In genomic region chr4:52341245-52341644, GRCm38 (mm10) we compare ENCODE assay signal across 25 mouse cellular contexts.
"Had no signal": no experiment of that assay in that cellular context is flagged by ENCODE, and none has a peak within 500 bp of the region (broad histone marks: within the 10 kb centered on the region; RNA-seq: fewer than 3 reads in every experiment).

No protein-coding gene starts in this region.

- H3K36me3 ChIP-seq: heart, embryonic 13.5 days; heart, embryonic 15.5 days; hindbrain, embryonic 13.5 days; hindbrain, embryonic 15.5 days; limb, embryonic 10.5 days; limb, embryonic 12.5 days; liver, embryonic 13.5 days; liver, embryonic 15.5 days had no signal

- H3K4me3 ChIP-seq: heart, adult 2 months; heart, embryonic 13.5 days; heart, embryonic 15.5 days; hindbrain, embryonic 13.5 days; hindbrain, embryonic 15.5 days; limb, embryonic 10.5 days; limb, embryonic 12.5 days; liver, embryonic 13.5 days; liver, embryonic 15.5 days had no signal

- ATAC-seq: hindbrain, postnatal 0 days; intestine, postnatal 0 days; liver, postnatal 0 days had no signal

- H3K4me1 ChIP-seq: heart, embryonic 13.5 days; heart, embryonic 15.5 days; hindbrain, embryonic 13.5 days; hindbrain, embryonic 15.5 days; limb, embryonic 10.5 days; limb, embryonic 12.5 days; liver, embryonic 13.5 days; liver, embryonic 15.5 days had no signal

- H3K4me2 ChIP-seq: heart, embryonic 11.5 days; heart, embryonic 13.5 days; heart, embryonic 15.5 days; hindbrain, embryonic 13.5 days; hindbrain, embryonic 15.5 days; limb, embryonic 12.5 days; liver, embryonic 11.5 days; liver, embryonic 13.5 days; liver, embryonic 15.5 days had no signal

- DNase-seq: gastrocnemius, postnatal 14 days; gastrocnemius, postnatal 36 days; heart, adult 11 months; heart, adult 2 months; heart, postnatal 14 days; heart, postnatal 36 days; kidney, adult 18-20 months; kidney, adult 8-10 months; kidney, postnatal 10 days; kidney, postnatal 25 days; kidney, postnatal 4 days; liver; liver, embryonic 13.5 days; liver, postnatal 0 days had no signal

- H3K9ac ChIP-seq: heart, embryonic 13.5 days; heart, embryonic 15.5 days; hindbrain, embryonic 13.5 days; hindbrain, embryonic 15.5 days; limb, embryonic 12.5 days; liver, embryonic 13.5 days; liver, embryonic 15.5 days; liver, postnatal 0 days had no signal

- H3K27me3 ChIP-seq: heart, embryonic 13.5 days; heart, embryonic 15.5 days; hindbrain, embryonic 13.5 days; hindbrain, embryonic 15.5 days; limb, embryonic 12.5 days; liver, embryonic 13.5 days; liver, embryonic 15.5 days had no signal

- H3K9me3 ChIP-seq: heart, embryonic 13.5 days; heart, embryonic 15.5 days; hindbrain, embryonic 13.5 days; hindbrain, embryonic 15.5 days; limb, embryonic 10.5 days; limb, embryonic 12.5 days; liver, embryonic 13.5 days; liver, embryonic 15.5 days had no signal

- H3K27ac ChIP-seq: heart, adult 2 months; heart, embryonic 13.5 days; heart, embryonic 15.5 days; hindbrain, embryonic 13.5 days; hindbrain, embryonic 15.5 days; hindbrain, postnatal 0 days; limb, embryonic 10.5 days; limb, embryonic 12.5 days; liver, embryonic 13.5 days; liver, embryonic 15.5 days had no signal
